Comparison of ENCODE assay signal across 8 mouse cellular contexts in the genomic region with DNA sequence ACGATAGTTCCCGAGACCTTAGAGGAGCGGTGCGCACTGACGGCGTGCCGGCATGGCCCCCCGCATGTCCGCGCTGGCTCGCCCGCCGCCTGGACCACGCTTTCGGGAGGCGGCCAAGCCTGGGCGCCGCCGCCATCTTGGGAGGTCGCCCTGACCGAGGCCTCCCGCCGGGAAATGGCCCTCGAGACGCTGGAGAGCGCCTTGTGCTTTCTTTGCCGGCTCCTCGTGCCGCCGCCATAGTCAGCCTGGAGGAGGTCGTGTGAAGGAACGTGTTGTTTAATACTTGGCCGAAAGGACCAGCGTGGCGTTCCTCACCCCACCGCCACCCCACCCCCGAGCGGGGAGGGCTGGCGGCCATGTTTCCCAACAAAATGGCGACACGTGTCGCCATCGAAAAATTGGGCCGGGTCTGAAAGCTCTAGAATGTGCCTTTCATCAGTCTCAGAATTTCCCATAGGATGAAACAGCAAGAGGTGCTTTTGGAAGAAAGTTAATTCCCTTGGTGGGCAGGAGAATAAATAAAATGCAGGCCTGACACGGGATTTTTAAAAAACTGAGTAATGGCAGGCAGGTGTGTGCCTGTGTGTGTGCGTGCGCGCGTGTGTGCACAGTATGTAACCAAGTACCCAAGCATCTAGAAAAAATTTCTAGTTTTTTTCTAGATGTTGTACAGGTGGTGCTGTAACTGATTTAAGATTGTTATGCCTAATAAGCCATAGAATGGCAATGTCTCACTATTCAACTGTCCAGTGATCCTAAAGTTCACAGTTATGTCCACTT. TPM values are rescaled to one million over a fixed set of nuclear protein-coding genes. Genes with fewer than 3 reads are reported as not detected.
DNase-seq lines count a peak whose midpoint lies in the region; ATAC-seq and TF ChIP-seq lines count a peak whose summit lies in the region.

No protein-coding gene starts in this region.

- H3K27me3 ChIP-seq in heart, adult 2 months (ENCODE audit: control insufficient read depth, insufficient read depth, low read length) = no peaks in the 10 kb centered on the region
- no peaks in the 10 kb centered on the region for H3K27me3 ChIP-seq in forebrain, embryonic 14.5 days (replicated peaks; ENCODE audit: control insufficient read depth, insufficient read depth, low read length)
- no peaks in the 10 kb centered on the region for H3K27me3 ChIP-seq in hindbrain, embryonic 16.5 days (replicated peaks; ENCODE audit: control insufficient read depth, insufficient read depth, low read length)
- no peaks in the 10 kb centered on the region for H3K27me3 ChIP-seq in liver, embryonic 13.5 days
- no peaks in the 10 kb centered on the region for H3K27me3 ChIP-seq in myocyte (ENCODE audit: control insufficient read depth, insufficient read depth, insufficient read length)

- peak overlapping the region; percentile 100 for H3K27ac ChIP-seq in heart, adult 2 months
- peak overlapping the region; percentile 99 for H3K27ac ChIP-seq in bone marrow, adult 2 months (ENCODE audit: control insufficient read depth, insufficient read depth, low read depth, low read length, poor library complexity)
- peak overlapping the region; percentile 100 for H3K27ac ChIP-seq in forebrain, embryonic 14.5 days (ENCODE audit: low read depth, low read length)
- peak overlapping the region; percentile 100 for H3K27ac ChIP-seq in hindbrain, embryonic 16.5 days (ENCODE audit: low read depth, low read length)
- H3K27ac ChIP-seq in liver, embryonic 13.5 days = peak overlapping the region; percentile 98

- no peak for TF ChIP-seq CTCF in heart, adult 2 months (IDR thresholded peaks at IDR 0.05)
- TF ChIP-seq CTCF in bone marrow, adult 2 months (IDR thresholded peaks at IDR 0.05; ENCODE audit: control insufficient read depth, insufficient read depth, low read length) = peak; percentile 17; the same call in 1 of the 2 replicates

- 6% methylated on average over 49 of the region's 49 CpGs for WGBS in heart, adult 2 months
- whole genome bisulfite sequencing in bone marrow, adult 2 months = 3% methylated on average over 49 of the region's 49 CpGs
- 5% methylated on average over 49 of the region's 49 CpGs for WGBS in forebrain, embryonic 14.5 days
- 5% methylated on average over 49 of the region's 49 CpGs for WGBS in hindbrain, embryonic 16.5 days
- 4% methylated on average over 49 of the region's 49 CpGs for WGBS in liver, embryonic 13.5 days (ENCODE audit: insufficient replicate concordance)

- H3K9ac ChIP-seq in heart, adult 2 months (ENCODE audit: low read depth, low read length) = peak overlapping the region; percentile 100
- H3K9ac ChIP-seq in forebrain, embryonic 14.5 days (ENCODE audit: low read length) = peak overlapping the region; percentile 91
- H3K9ac ChIP-seq in hindbrain, embryonic 16.5 days (ENCODE audit: low read depth, low read length) = peak overlapping the region; percentile 91
- peak overlapping the region; percentile 94 for H3K9ac ChIP-seq in liver, embryonic 13.5 days

- intact Hi-C loops in heart, adult 2 months (cut with DNase I) = loop anchor here (1.0 kb wide), 1 partner anchor 55 kb away; no protein-coding TSS in a partner anchor
- intact Hi-C loops in heart, postnatal 25 days (cut with DNase I) = loop anchor here (1.0 kb wide), 1 partner anchor 55 kb away; no protein-coding TSS in a partner anchor

- H3K4me1 ChIP-seq in heart, adult 2 months (ENCODE audit: control insufficient read depth, insufficient read depth, low read length) = peaks cover 7% of the 10 kb centered on the region
- peaks cover 1% of the 10 kb centered on the region; the same call in 1 of the 2 replicates for H3K4me1 ChIP-seq in bone marrow, adult 2 months (ENCODE audit: control insufficient read depth, insufficient read depth, low read length)
- peaks cover 22% of the 10 kb centered on the region for H3K4me1 ChIP-seq in forebrain, embryonic 14.5 days (ENCODE audit: control insufficient read depth, insufficient read depth, low read length)
- H3K4me1 ChIP-seq in hindbrain, embryonic 16.5 days (ENCODE audit: control insufficient read depth, insufficient read depth, low read depth, low read length) = peaks cover 21% of the 10 kb centered on the region
- peaks cover 33% of the 10 kb centered on the region for H3K4me1 ChIP-seq in liver, embryonic 13.5 days (replicated peaks)

- peak overlapping the region; percentile 86 for H3K4me2 ChIP-seq in forebrain, embryonic 14.5 days (ENCODE audit: low read length)
- peak overlapping the region; percentile 72 for H3K4me2 ChIP-seq in hindbrain, embryonic 16.5 days (ENCODE audit: low read length)
- peak overlapping the region; percentile 84 for H3K4me2 ChIP-seq in liver, embryonic 13.5 days
- H3K4me2 ChIP-seq in myocyte (ENCODE audit: low read depth) = peak overlapping the region; percentile 97

- peaks cover 9% of the 10 kb centered on the region for H3K79me2 ChIP-seq in heart, adult 2 months (replicated peaks; ENCODE audit: control insufficient read depth, insufficient read depth, low read length)
- H3K79me2 ChIP-seq in myocyte (ENCODE audit: control insufficient read depth, insufficient read depth) = peaks cover 47% of the 10 kb centered on the region

- no peaks in the 10 kb centered on the region for H3K9me3 ChIP-seq in forebrain, embryonic 14.5 days (replicated peaks; ENCODE audit: control insufficient read depth, low read length)
- no peaks in the 10 kb centered on the region for H3K9me3 ChIP-seq in hindbrain, embryonic 16.5 days (ENCODE audit: control insufficient read depth, low read length)
- no peaks in the 10 kb centered on the region for H3K9me3 ChIP-seq in liver, embryonic 13.5 days (replicated peaks)

- peak; percentile 92 to 93 for DNase-seq in heart, adult 2 months
- DNase-seq in heart, postnatal 25 days (ENCODE audit: low spot score) = no peak
- peak; percentile 84 for DNase-seq in forebrain, embryonic 14.5 days (ENCODE audit: low spot score)
- DNase-seq in liver, embryonic 13.5 days = peak; percentile 71
- DNase-seq in testis, postnatal 10 days (ENCODE audit: low spot score) = peak; percentile 84

- peak; percentile 22 for TF ChIP-seq POLR2A in heart, adult 2 months (IDR thresholded peaks at IDR 0.05; ENCODE audit: insufficient read depth, low read depth, low read length)
- TF ChIP-seq POLR2A in bone marrow, adult 2 months (IDR thresholded peaks at IDR 0.05; ENCODE audit: borderline replicate concordance, control insufficient read depth, low read depth, low read length) = peak; percentile 91
- TF ChIP-seq POLR2A in myocyte (IDR thresholded peaks at IDR 0.05; ENCODE audit: insufficient read length, low read depth) = peak; percentile 67

- peak; percentile 65 for ATAC-seq in forebrain, embryonic 14.5 days
- peak; percentile 82 for ATAC-seq in hindbrain, embryonic 16.5 days
- peak; percentile 53 for ATAC-seq in liver, embryonic 13.5 days (ENCODE audit: low read depth)

- peak overlapping the region; percentile 93 for H3ac ChIP-seq in myocyte (ENCODE audit: control insufficient read depth, insufficient read length)

- TF ChIP-seq EP300 in heart, adult 2 months (IDR thresholded peaks at IDR 0.05; ENCODE audit: insufficient read depth, low read depth, low read length) = peak; percentile 5; the same call in 1 of the 2 replicates

- peak overlapping the region; percentile 83 for H3K4me3 ChIP-seq in heart, adult 2 months
- H3K4me3 ChIP-seq in bone marrow, adult 2 months (replicated peaks; ENCODE audit: control insufficient read depth, low read depth, low read length) = peak overlapping the region; percentile 98
- H3K4me3 ChIP-seq in forebrain, embryonic 14.5 days (ENCODE audit: low read depth, low read length) = peak overlapping the region; percentile 99
- H3K4me3 ChIP-seq in hindbrain, embryonic 16.5 days (ENCODE audit: low read length) = peak overlapping the region; percentile 81
- peak overlapping the region; percentile 95 for H3K4me3 ChIP-seq in liver, embryonic 13.5 days (replicated peaks)
- H3K4me3 ChIP-seq in myocyte = peak overlapping the region; percentile 100

- H3K36me3 ChIP-seq in heart, adult 2 months (ENCODE audit: control insufficient read depth, insufficient read depth, low read length) = peaks cover 16% of the 10 kb centered on the region
- H3K36me3 ChIP-seq in forebrain, embryonic 14.5 days (ENCODE audit: control insufficient read depth, insufficient read depth, low read length) = peaks cover 24% of the 10 kb centered on the region
- 0 out of 2 replicates have a peak, but pooled peaks cover 2% of the 10 kb centered on the region for H3K36me3 ChIP-seq in hindbrain, embryonic 16.5 days (ENCODE audit: control insufficient read depth, insufficient read depth, low read length)
- H3K36me3 ChIP-seq in liver, embryonic 13.5 days = peaks cover 50% of the 10 kb centered on the region
- peaks cover 26% of the 10 kb centered on the region for H3K36me3 ChIP-seq in myocyte (ENCODE audit: control insufficient read depth, insufficient read depth)

TF ChIP-seq in myocyte, 11 proteins besides CTCF, POLR2A, EP300 and RAD21:
- TF ChIP-seq SRF (IDR thresholded peaks at IDR 0.05; ENCODE audit: control insufficient read depth, insufficient read length, low read depth) (no peak), CEBPB (IDR thresholded peaks at IDR 0.05; ENCODE audit: insufficient read depth, poor library complexity, severe bottlenecking) (peak; percentile 43; the same call in 1 of the 2 replicates), MAX (IDR thresholded peaks at IDR 0.05; ENCODE audit: low read depth) (peak; percentile 40), USF1 (IDR thresholded peaks at IDR 0.05; ENCODE audit: low read depth) (peak; percentile 31), TCF3 (IDR thresholded peaks at IDR 0.05; ENCODE audit: insufficient read length, low read depth) (no peak), TCF12 (IDR thresholded peaks at IDR 0.05; ENCODE audit: insufficient read depth, poor library complexity, severe bottlenecking) (no peak), POLR2AphosphoS2 (IDR thresholded peaks at IDR 0.05; ENCODE audit: insufficient read length, low read depth) (no peak), REST (IDR thresholded peaks at IDR 0.05; ENCODE audit: insufficient read depth, insufficient read length) (no peak), MYOG (IDR thresholded peaks at IDR 0.05; ENCODE audit: control insufficient read depth in 1 of 3, insufficient read depth in 1 of 3, insufficient read length in 2 of 3, low read depth in 2 of 3) (no peak), MYOD1 (IDR thresholded peaks at IDR 0.05; ENCODE audit: control insufficient read depth in 1 of 3, insufficient read length in 2 of 3, low read depth in 2 of 3) (no peak), E2F4 (IDR thresholded peaks at IDR 0.05; ENCODE audit: insufficient read depth) (no peak)
TF ChIP-seq in myocyte: peak in this region for 3.

RNA-seq across cellular contexts. Expression of gene Pcbp1, which starts 1.0 kb away (rescaled TPM):
- 100 to 1,000 TPM; 155 to 164 TPM for total RNA-seq in heart, adult 2 months (2021)
- 72.9 and 85.8 TPM in 2 replicates for polyA plus RNA-seq in heart, adult 2 months (2012; rRNA removed)
- total RNA-seq in heart, postnatal 25 days (2021) = 100 to 1,000 TPM; 153 to 166 TPM
- polyA plus RNA-seq in bone marrow, adult 2 months (2011; ENCODE audit: insufficient read depth, insufficient read length, low replicate concordance, missing spikeins) = 52.9 and 86.3 TPM in 2 replicates
- polyA plus RNA-seq in forebrain, embryonic 14.5 days (2014; fragmentation: Nextera tagmentation; extraction: Ambion mirVana) = 176 and 206 TPM in 2 replicates
- 123 and 163 TPM in 2 replicates for polyA plus RNA-seq in hindbrain, embryonic 16.5 days (2015; fragmentation: Nextera tagmentation; extraction: Ambion mirVana)
- 327 and 339 TPM in 2 replicates for polyA plus RNA-seq in liver, embryonic 13.5 days (2015; fragmentation: Nextera tagmentation; extraction: Ambion mirVana)
- 306 TPM for polyA plus RNA-seq in myocyte (2012; fragmentation: generic; extraction: Trizol)

Comparison
In these comparisons a context has a peak if more than half of its experiments do, and no peak if none do; other contexts are left out.
1. POLR2A ChIP-seq: peak in every context shown above with its lines; median percentile 91 in bone marrow, adult 2 months; 67 in myocyte; 22 in heart, adult 2 months.